ENCODE assay signal across 20 mouse cellular contexts in the genomic region with DNA sequence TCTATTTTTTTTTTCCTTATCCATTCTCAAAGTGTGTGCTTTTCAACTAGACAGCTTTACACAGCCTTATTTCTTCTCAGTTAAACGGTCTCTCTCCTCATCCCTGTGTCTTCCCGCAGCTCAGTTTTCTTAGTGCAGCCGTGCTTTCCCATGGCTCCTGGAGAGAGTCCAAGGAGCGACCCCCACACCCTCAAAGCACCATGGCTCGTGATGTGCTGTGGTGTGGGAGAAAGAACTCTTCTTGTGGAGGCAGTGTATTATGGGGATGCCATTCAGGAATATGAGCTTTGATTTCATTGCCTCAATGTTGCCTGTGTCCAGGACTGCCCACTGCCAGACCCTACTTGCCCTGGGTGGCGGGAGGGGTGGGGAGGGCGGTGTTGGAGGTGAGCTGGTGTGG.
"Had no signal": no experiment of that assay in that cellular context is flagged by ENCODE, and none has a peak within 500 bp of the region (broad histone marks: within the 10 kb centered on the region; RNA-seq: fewer than 3 reads in every experiment).

No protein-coding gene starts in this region.

- H3K4me1 ChIP-seq: liver, embryonic 13.5 days; megakaryocyte, embryonic 14.5 days had no signal

- H3K9me3 ChIP-seq: liver, embryonic 13.5 days; midbrain, embryonic 15.5 days; neural tube, embryonic 13.5 days had no signal

- H3K4me2 ChIP-seq: liver, embryonic 13.5 days; midbrain, embryonic 11.5 days; midbrain, embryonic 15.5 days; neural tube, embryonic 13.5 days had no signal

- DNase-seq: kidney, adult 11 months; kidney, adult 8-10 months; kidney, postnatal 25 days; layer of hippocampus, adult 9-11 months; liver, embryonic 13.5 days; lung, adult 2 months; lung, postnatal 36 days; right cerebral cortex, adult 18-20 months; right cerebral cortex, postnatal 14 days; right cerebral cortex, postnatal 4 days; thymus, adult 2 months; thymus, postnatal 14 days; thymus, postnatal 4 days had no signal

- H3K27ac ChIP-seq: layer of hippocampus, adult 2 months; liver, embryonic 13.5 days; midbrain, embryonic 15.5 days; neural tube, embryonic 13.5 days; stomach, postnatal 0 days had no signal

- H3K4me3 ChIP-seq: layer of hippocampus, adult 2 months; liver, embryonic 13.5 days; megakaryocyte, embryonic 14.5 days; midbrain, embryonic 15.5 days; neural tube, embryonic 13.5 days had no signal

- H3K36me3 ChIP-seq: liver, embryonic 13.5 days; midbrain, embryonic 15.5 days; neural tube, embryonic 13.5 days had no signal

- H3K9ac ChIP-seq: liver, embryonic 13.5 days; midbrain, embryonic 15.5 days; neural tube, embryonic 13.5 days had no signal

- H3K27me3 ChIP-seq: liver, embryonic 13.5 days; megakaryocyte, embryonic 14.5 days; midbrain, embryonic 15.5 days; neural tube, embryonic 13.5 days had no signal

- ATAC-seq: lung, postnatal 0 days; midbrain, embryonic 15.5 days had no signal
